Mouse (Mus musculus) liver, adult 2 months (tissue): ENCODE results near the gene Ireb2.

Experiments used
- CTCF ChIP-seq: fragments of 200-500 bp; IDR thresholded peaks from 2 replicates; pipeline ENCODE4 v1.5.1; 2011; ENCODE audit warnings: low read depth, low read length, control low read depth
- POLR2A ChIP-seq: fragments of 200-500 bp; IDR thresholded peaks from 2 replicates; pipeline ENCODE4 v1.6.1; 2011; ENCODE audit warnings: low read length, control low read depth; ENCODE audit not compliant: insufficient read depth; ENCODE audit errors: extremely low read depth

DNA sequence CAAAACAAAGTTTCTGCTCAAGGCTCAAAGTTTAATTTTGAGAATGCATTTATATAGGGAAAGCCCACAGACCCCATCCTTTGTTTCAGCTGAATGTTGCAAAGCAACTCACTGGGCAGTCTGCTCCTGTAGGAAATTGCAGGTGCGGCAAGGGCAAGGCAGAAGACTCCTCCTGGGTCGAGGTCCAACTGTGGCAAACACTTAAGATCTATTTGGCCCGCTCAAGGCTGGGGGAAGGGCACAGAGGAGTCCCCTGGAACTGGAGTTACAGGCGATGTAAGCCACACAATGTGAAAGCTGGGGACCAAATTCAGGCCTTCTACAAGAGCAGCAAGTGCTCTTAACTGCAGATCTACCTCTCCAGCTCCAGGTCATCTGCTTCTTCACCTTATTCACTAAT is 56.4 kb downstream of the Ireb2 start:
- no peak for TF ChIP-seq POLR2A
- no peak for TF ChIP-seq CTCF
